Mouse (Mus musculus) neural tube, embryonic 10.5 days (tissue): Measurements from ENCODE around the gene Wdr72.
A peak's percentile ranks its signal among the peaks of the same experiment; 100 is the strongest.

Experiments used
- DNase-seq: peaks from one replicate; pipeline ENCODE4 v3.0.0-alpha.2; 2017; ENCODE audit warnings: low spot score; ENCODE audit errors: extremely low spot score

The Wdr72 gene

GRCm38 (mm10) chr9:74109761-74110460, at the start of gene Wdr72:
Wdr72 (plus strand) TSS chr9:74110356.
- peak; percentile 21 for DNase-seq

DNA sequence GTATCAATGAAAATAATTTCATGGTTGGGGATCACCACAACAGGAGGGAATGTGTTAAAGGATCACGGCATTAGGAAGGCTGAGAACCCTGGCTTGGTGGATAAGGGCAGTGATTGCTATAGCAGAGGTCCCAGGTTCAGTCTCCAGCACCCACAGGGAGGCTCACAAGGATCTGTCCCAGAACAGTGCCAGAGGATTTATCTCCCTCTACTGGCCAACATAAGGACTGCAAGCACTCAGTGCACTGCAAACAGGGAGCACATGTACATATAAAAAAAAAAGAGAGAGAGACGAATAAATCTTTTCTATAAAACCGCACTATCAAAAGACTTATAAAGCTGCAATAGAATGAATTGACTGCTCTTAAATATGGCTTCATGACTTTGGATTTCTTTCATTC, 43.9 kb upstream of the Wdr72 start:
- no peak for DNase-seq

- no peak for DNase-seq
Measured at GRCm38 (mm10) chr9:74066766-74067165, 43.4 kb upstream of the Wdr72 start.

GRCm38 (mm10) chr9:74075958-74076357, 34.2 kb upstream of the Wdr72 start:
- DNase-seq = no peak

DNA sequence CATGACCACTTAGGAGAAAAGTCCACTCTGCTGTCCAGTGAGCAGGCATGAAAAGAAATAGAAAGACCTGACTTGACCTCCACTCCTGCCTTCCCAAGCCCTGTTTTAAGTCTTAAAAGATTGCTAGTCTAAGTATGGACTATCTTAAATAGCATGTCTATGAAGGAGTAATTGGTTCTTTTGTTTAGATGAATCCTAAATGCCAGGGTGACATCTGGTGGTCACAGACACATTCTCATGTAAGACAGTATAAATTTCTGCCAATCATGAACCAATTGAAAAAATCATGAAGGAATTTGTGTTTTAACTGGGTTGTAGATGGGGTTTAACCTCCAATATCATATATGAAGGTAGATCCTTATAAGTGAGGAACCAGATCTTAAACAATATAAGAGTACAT, 31.7 kb upstream of the Wdr72 start:
- no peak for DNase-seq

- no peak for DNase-seq
Measured at GRCm38 (mm10) chr9:74080241-74080640, 29.9 kb upstream of the Wdr72 start.

- no peak for DNase-seq
Measured at GRCm38 (mm10) chr9:74101591-74101990, 8.6 kb upstream of the Wdr72 start.

- DNase-seq = no peak
Measured at GRCm38 (mm10) chr9:74102615-74103014, 7.5 kb upstream of the Wdr72 start.

GRCm38 (mm10) chr9:74110461-74110816, 283 bp downstream of the Wdr72 start:
- peak; percentile 14 for DNase-seq

GRCm38 (mm10) chr9:74112526-74112925, 2.4 kb downstream of the Wdr72 start:
- DNase-seq = no peak

DNA sequence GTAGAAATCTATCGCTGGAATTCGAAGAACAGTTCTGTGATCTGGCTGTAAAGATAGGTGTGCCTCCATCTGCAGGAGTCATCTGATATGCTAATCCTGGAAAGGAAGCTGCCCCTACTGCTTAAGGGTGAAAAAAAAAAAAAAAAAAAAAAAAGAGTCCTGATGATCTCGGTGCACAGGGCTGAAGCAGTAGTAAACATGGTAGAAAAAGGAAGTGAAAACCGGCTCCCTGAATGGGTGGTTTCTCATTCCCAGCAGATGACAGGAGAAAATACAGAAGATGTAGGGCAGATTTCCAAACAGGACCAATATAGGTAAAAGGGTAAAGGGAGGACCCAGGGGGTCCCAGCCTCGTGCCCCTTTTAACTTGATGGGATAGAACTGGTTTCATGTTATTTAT, 16.1 kb downstream of the Wdr72 start:
- no peak for DNase-seq

DNA sequence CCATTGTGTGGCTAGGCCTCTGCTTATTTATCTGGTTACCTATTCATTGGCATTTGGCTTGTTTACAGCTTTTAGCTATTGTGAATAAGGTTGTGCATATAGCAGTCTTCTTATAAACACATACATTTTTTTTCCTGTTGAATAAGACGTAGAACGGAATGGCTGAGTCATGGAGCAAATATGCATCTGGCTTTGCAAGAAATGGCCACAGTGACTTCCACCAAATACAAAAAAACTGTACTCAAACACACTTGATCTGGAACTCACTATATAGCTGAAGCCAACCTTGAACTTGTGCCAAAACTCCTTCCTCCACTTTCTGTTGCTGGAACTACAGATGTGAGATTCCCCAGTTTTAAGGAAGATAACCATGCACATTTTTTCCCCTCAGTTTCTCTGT, 23.9 kb downstream of the Wdr72 start:
- no peak for DNase-seq

DNA sequence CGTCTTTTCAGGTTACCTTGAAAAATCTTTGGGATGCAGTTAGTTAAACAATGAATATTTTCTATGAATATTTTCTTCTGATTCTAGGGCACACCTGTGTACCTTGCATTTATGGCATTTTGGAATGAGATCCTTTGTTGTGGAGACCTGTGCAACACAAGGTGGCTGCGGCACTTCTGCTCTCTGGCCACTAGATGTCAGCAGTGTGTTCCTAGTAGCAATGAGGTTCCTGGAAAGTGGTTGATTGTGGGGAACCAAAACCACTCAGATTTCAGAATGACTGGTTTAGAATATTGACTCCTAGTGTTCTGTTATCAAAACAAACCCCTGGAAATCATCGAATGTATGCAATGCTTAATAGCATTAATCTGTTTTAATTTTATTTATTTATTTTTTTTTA, 31.7 kb downstream of the Wdr72 start:
- peak; percentile 66 for DNase-seq

DNA sequence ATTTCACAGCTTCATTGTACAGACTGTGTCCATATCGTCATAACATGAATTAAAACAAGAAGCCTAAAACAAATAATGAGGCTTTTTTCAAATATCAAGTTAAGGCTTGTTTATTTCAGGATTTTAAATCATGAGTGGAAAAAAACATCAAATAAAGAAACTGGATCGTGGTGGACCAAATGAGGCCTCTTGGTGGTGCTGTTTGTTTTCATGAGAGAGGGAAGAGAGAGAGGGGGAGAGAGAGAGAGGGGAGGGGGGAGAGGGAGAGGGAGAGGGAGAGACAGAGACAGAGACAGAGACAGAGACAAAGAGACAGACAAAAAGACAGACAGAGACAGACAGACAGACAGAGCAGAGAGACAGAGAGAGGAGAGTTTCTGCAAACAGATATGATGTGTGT, 32.5 kb downstream of the Wdr72 start:
- DNase-seq = no peak

- DNase-seq = no peak
Measured at GRCm38 (mm10) chr9:74145203-74145602, 35.0 kb downstream of the Wdr72 start.

- no peak for DNase-seq
Measured at GRCm38 (mm10) chr9:74148306-74148705, 38.1 kb downstream of the Wdr72 start.

- DNase-seq = no peak
Measured at GRCm38 (mm10) chr9:74160361-74160933, 50.3 kb downstream of the Wdr72 start.

GRCm38 (mm10) chr9:74165697-74166096, 55.5 kb downstream of the Wdr72 start:
- DNase-seq = no peak

GRCm38 (mm10) chr9:74169904-74170303, 59.7 kb downstream of the Wdr72 start:
- no peak for DNase-seq

DNA sequence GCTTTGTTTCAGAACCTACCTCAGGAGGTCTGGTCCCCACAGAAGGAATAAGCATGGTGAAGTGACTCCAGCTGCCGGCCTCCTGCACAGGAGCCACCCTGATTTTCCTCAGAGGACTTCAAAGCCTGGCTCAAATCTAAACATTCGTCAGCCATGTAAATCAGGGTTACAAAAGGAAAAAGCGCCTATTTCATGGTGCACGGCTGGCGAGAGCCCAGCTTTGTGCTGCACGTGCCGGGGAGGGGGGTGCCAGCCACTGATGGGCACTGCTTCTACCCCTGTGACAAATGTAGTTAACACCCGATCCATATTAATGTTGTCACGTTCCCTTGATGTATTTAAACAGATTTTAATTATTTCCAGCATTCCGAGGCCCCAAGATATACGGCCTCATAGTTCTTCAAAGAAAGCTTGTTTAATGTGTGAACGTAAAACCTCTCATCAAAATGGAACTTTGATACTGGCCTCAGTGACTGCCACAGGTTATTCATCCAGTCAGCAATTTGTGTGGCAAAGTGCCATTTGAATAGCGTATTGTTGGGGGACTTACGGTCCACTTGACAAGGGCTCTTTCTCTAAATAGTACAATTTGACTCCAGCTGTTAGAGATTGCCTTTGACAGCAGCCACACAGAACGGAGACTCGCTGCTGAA, 76.7 kb downstream of the Wdr72 start:
- DNase-seq = peak; percentile 42

GRCm38 (mm10) chr9:74187401-74188029, 77.4 kb downstream of the Wdr72 start:
- peak; percentile 25 for DNase-seq

- no peak for DNase-seq
Measured at GRCm38 (mm10) chr9:74194898-74195297, 84.7 kb downstream of the Wdr72 start.
